Mouse (Mus musculus) E14TG2a.4 (cell line): Measurements from ENCODE around the gene Nectin1.

Experiments
- H3K27me3 ChIP-seq: 2 replicates; pipeline ENCODE4 v1.6.1; 2014; ENCODE audit warnings: low read length, control low read depth; ENCODE audit not compliant: insufficient read depth
- H3K36me3 ChIP-seq: 2 replicates; pipeline ENCODE4 v1.6.1; 2014; ENCODE audit warnings: low read length, control low read depth; ENCODE audit not compliant: insufficient read depth
- H3K4me1 ChIP-seq: replicated peaks from 2 replicates; pipeline ENCODE4 v1.6.1; 2014; ENCODE audit warnings: low read depth, low read length, control low read depth
- H3K4me3 ChIP-seq: replicated peaks from 2 replicates; pipeline ENCODE4 v1.5.1; 2014; ENCODE audit warnings: mild to moderate bottlenecking, low read length
- H3K9me3 ChIP-seq: 2 replicates; pipeline ENCODE4 v1.6.1; 2014; ENCODE audit warnings: low read length, control low read depth
- CTCF ChIP-seq: conservative IDR thresholded peaks from 2 replicates; pipeline ENCODE4 v1.5.1; 2014; ENCODE audit warnings: low read length
- NANOG ChIP-seq: IDR thresholded peaks from 2 replicates; pipeline ENCODE4 v1.6.1; 2014; ENCODE audit warnings: borderline replicate concordance, low read length, mixed read lengths
- POU5F1 ChIP-seq: IDR thresholded peaks from 2 replicates; pipeline ENCODE4 v1.6.1; 2014; ENCODE audit warnings: low read length, borderline replicate concordance

Nectin1 gene

DNA sequence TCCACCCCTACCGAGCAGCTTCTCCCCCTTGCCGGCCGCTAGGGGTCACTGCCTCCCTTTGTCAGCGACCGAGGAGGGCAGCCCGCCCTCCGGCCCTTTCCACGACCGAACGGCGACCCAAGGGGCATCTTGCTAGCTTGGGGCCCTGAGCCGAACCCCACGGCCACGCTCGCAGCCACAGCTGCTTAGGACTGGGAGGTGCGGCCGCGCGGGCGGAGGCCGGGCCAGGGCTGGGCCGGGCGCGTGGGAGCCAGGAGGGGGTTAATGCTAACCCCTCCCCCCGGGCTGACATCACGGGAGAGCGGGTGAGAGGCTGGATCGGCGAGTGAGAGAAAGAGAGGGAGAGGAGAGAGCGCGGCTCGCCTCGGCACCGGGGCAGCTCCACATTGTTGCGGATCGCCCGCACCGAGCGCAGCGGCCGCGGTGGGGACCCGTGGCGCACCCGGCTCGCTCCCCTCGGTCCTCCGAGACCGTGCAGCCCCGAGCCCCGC lies at the start of gene Nectin1:
Nectin1 (plus strand) TSS at position 338 of the 491 bp plus-strand sequence.
- Histone ChIP-seq H3K9me3 (no peaks in the 10 kb centered on the region), H3K4me3 (peak within 1 kb of the TSS; percentile 94), H3K27me3 (peaks cover 37% of the 10 kb centered on the region), H3K4me1 (peaks cover 88% of the 10 kb centered on the region), H3K36me3 (peaks cover 2% of the 10 kb centered on the region; the same call in 1 of the 2 replicates)
- TF ChIP-seq CTCF (peak; percentile 49), POU5F1 (no peak), NANOG (no peak)

DNA sequence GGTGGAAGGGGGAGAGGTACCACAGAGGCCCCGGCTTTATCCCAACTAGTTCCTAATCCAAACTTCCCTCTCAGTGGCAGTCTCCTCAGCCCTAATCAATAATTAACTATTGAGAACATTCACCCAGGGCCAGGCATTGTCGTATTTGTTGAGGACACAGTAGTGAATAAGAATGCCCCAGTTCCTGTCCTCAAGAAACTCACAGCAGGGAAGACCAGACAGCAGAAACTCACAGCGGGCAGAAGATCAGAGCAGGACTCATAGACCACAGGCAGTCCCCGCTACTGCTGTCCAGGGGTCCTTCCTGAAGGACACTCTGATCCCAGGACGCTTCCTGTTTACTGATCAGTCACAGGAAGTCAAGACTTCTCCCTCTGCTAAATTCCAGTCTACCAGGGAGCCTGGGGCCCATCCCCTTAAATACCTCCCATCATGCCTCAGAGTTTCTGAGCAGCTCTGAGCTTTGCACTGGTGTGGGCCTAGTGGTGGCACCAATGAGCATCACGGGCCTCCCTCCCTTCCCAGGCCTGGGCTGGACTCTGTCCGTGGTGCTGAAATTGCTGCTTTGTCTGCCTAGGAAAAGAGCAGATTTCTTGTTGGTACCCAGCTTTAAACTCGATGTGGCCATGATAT lies 45.6 kb upstream of the Nectin1 start:
- peak; percentile 91 for TF ChIP-seq NANOG
- TF ChIP-seq POU5F1, result peak; percentile 48; the same call in 1 of the 2 replicates
- TF ChIP-seq CTCF, result no peak
- Histone ChIP-seq H3K9me3 (no peaks in the 10 kb centered on the region), H3K36me3 (no peaks in the 10 kb centered on the region), H3K4me3 (no peak overlapping the region; the same call in 1 of the 2 replicates), H3K4me1 (peaks cover 39% of the 10 kb centered on the region), H3K27me3 (peaks cover 28% of the 10 kb centered on the region)

DNA sequence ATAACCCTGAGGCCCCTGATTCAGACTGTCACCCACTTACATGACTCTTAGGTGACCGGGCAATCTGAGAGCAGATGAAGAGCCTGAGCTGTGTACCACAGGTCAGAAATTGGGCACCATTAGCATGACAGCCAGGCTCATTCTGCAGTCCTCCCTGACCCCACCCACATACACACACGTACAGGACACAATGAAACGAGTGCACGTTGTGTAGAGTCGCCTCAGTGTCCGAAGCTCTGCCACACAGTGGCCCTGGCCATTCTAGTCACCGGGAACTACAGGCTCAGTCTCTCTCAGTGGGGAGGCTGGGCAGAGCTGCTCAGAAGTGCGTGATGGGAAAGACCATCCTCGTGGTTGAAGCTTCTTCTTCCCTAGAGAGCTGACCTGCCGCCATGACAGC lies 44.9 kb upstream of the Nectin1 start:
- peaks cover 40% of the 10 kb centered on the region for H3K4me1 ChIP-seq
- H3K27me3 ChIP-seq, result peaks cover 28% of the 10 kb centered on the region
- no peaks in the 10 kb centered on the region for H3K36me3 ChIP-seq
- no peaks in the 10 kb centered on the region for H3K9me3 ChIP-seq
- peak overlapping the region; percentile 23; the same call in 1 of the 2 replicates for H3K4me3 ChIP-seq
- TF ChIP-seq POU5F1 (no peak), CTCF (no peak), NANOG (no peak)

DNA sequence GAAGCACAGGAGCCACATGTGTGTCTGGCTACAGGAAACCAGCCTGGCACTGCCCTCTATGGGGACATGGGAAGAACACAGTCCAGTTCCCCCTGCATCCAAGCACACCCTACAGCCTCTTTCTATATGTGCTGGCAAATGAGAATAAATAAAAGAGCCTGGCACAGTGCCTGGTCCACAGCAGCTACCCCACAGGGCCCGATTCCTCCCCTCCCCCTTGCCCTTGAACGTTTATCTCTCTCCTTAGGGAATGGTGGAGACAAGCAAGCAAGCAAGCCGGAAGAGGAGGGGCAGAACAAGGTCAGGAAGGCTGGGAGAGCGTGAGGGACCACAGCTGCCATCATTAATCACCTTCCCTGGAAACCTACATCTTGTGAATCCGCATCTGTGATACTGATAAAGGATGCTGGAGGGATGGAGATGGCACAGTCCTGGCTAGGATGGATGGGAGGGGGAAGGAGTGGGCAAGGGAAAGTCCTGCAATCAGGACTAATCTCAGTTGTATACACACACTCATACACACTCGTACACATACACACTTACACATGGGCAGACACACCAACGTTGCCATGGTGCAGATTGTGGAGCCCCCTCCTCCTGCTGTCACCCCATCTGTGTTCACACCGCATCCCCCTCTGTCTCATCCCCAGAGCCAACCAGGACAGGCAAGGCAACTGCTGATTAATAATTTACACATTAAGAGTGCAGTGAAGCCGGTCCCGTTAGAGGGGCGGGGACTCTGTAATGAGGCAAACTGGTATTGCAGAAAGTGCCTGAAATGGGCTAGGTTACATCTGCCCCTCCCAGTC lies 44.2 kb upstream of the Nectin1 start:
- Histone ChIP-seq H3K9me3 (no peaks in the 10 kb centered on the region), H3K27me3 (peaks cover 25% of the 10 kb centered on the region), H3K36me3 (no peaks in the 10 kb centered on the region), H3K4me1 (peaks cover 40% of the 10 kb centered on the region), H3K4me3 (peak overlapping the region; percentile 23; the same call in 1 of the 2 replicates)
- TF ChIP-seq CTCF, result no peak
- TF ChIP-seq POU5F1, result no peak
- no peak for TF ChIP-seq NANOG

DNA sequence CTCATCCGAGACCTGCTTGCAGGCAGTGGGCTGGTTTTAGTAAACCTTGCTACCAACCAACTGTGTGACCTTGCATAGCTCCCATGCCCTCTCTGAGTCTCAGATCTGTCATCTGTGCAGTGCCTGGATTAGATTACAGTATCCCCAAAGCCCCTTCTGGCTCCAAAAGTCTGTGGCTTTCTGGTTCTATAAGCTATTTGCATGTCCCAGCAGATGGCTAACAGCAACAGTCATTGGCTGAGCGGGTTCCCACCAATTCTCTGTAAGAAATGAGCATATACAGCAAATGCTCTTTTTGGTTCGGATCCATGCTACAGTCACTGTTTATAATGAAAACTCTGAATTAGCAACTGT lies 43.6 kb upstream of the Nectin1 start:
- Histone ChIP-seq H3K27me3 (peaks cover 19% of the 10 kb centered on the region), H3K9me3 (no peaks in the 10 kb centered on the region), H3K4me1 (peaks cover 40% of the 10 kb centered on the region), H3K36me3 (no peaks in the 10 kb centered on the region), H3K4me3 (no peak overlapping the region)
- TF ChIP-seq NANOG (no peak), POU5F1 (no peak), CTCF (no peak)

DNA sequence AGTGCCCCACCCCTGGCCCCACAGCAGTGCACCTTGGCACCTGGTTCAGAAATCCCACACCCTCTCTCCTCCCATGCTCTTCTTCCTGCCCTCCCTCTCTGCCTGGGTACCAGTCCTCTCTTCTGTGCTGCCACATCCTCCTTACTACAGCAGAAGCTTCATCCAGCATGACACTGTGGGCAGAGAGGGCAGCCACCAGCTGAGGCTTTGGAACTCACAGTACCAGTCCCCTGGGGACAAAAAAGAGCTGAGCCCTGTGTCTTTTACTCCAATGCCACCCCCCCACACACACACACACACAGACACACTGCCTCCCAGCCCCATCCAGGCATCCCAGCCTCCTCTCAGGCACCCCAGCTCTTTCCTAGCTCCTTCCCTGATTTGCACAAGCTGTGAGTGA lies 42.0 kb upstream of the Nectin1 start:
- Histone ChIP-seq H3K4me1 (peaks cover 39% of the 10 kb centered on the region), H3K27me3 (peaks cover 12% of the 10 kb centered on the region; the same call in 1 of the 2 replicates), H3K4me3 (no peak overlapping the region), H3K9me3 (no peaks in the 10 kb centered on the region), H3K36me3 (no peaks in the 10 kb centered on the region)
- no peak for TF ChIP-seq POU5F1
- no peak for TF ChIP-seq CTCF
- TF ChIP-seq NANOG, result no peak

DNA sequence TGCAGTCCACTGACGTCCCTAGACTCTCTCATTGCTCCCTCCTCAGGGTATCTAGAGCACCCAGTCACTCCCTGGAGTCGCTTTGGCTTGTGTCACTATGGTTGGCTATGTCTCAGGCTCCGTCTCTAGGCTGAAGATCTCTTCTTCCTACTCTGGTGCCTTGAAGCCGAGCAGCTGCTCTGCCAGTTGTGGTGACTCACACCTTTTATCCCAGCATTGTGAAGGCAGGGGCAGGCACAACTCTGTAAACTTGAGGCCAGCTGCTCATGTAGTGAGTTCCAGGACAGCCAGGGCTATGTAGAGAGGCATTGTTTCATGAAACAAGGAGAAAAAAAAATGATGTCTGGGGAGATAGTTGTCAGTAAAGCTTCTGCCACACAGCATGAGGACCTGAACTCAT lies 36.2 kb upstream of the Nectin1 start:
- H3K36me3 ChIP-seq, result no peaks in the 10 kb centered on the region
- peaks cover 23% of the 10 kb centered on the region for H3K27me3 ChIP-seq
- H3K4me1 ChIP-seq, result 0 out of 2 replicates have a peak, but pooled peaks cover 4% of the 10 kb centered on the region
- H3K4me3 ChIP-seq, result no peak overlapping the region
- no peak for TF ChIP-seq CTCF
- no peak for TF ChIP-seq POU5F1
- TF ChIP-seq NANOG, result no peak
- no peaks in the 10 kb centered on the region for H3K9me3 ChIP-seq

DNA sequence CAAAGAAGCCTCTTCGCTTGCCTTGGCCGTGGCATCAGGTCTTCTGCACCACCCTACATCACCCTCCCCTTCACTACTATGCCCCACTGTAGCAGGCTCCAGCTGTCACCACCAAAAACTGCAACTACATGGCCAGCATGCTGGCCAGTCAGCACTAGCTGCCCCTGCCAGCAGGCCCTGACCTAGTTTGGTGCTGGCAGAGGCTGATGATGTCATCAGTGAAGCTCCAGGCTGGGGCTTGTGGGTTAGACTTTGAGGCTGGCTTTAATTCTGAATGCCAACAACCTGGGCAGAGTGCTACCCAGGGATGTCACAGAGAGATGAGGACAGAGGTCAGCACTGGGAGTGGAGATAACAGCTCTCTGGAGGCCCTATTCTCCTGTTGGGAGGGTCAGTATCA lies 35.1 kb upstream of the Nectin1 start:
- H3K9me3 ChIP-seq, result no peaks in the 10 kb centered on the region
- H3K4me3 ChIP-seq, result no peak overlapping the region
- peaks cover 7% of the 10 kb centered on the region; the same call in 1 of the 2 replicates for H3K4me1 ChIP-seq
- no peaks in the 10 kb centered on the region for H3K36me3 ChIP-seq
- H3K27me3 ChIP-seq, result peaks cover 26% of the 10 kb centered on the region
- TF ChIP-seq POU5F1 (no peak), CTCF (no peak), NANOG (no peak)
